In the genomic region with DNA sequence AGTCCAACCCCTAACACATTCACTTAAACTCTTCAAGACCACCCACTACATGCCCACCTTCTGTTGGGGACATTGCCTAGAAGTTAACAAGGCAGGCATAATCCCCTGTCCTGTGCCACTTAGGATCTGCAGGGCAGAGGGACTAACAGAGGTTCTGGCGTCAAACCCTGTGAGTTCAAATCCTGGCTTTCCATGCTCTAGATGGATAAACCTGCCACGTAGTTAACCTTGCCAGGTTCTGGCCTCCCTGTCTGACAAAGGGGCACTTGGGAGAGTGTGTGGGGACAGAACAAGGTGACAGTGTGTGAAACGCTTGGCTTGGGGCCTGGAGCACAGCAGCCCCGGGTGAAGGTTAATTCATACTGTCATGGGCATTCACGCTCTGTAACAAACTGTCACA, we compare ENCODE assay signal across 12 mouse cellular contexts. TPM values are rescaled to one million over a fixed set of nuclear protein-coding genes. Genes with fewer than 3 reads are reported as not detected.
"Had no signal": no experiment of that assay in that cellular context is flagged by ENCODE, and none has a peak within 500 bp of the region (broad histone marks: within the 10 kb centered on the region; RNA-seq: fewer than 3 reads in every experiment).

No protein-coding gene starts in this region.

- H3K4me3 ChIP-seq: layer of hippocampus, adult 2 months; limb, embryonic 13.5 days; midbrain, embryonic 12.5 days; neural tube, embryonic 15.5 days had no signal

- H3K9ac ChIP-seq: limb, embryonic 13.5 days; liver, embryonic 14.5 days; midbrain, embryonic 12.5 days; neural tube, embryonic 15.5 days had no signal

- H3K36me3 ChIP-seq: limb, embryonic 13.5 days; midbrain, embryonic 12.5 days; neural tube, embryonic 15.5 days had no signal

- H3K27me3 ChIP-seq: midbrain, embryonic 12.5 days had no signal

- DNase-seq: lung, adult 18-20 months; right cerebral cortex, adult 18-20 months; right cerebral cortex, postnatal 25 days; thymus, postnatal 36 days had no signal

- H3K27ac ChIP-seq: layer of hippocampus, adult 2 months; limb, embryonic 13.5 days; liver, embryonic 14.5 days; midbrain, embryonic 12.5 days; neural tube, embryonic 15.5 days had no signal

- ATAC-seq: midbrain, embryonic 16.5 days had no signal

- H3K4me2 ChIP-seq: midbrain, embryonic 12.5 days had no signal

- H3K9me3 ChIP-seq: limb, embryonic 13.5 days; midbrain, embryonic 12.5 days; neural tube, embryonic 15.5 days had no signal

RNA-seq across cellular contexts. Expression of gene Spock1, which starts 36.3 kb away (rescaled TPM):
- total RNA-seq: liver, adult 2 months; megakaryocyte-erythroid progenitor cell, adult 5-6 weeks had no signal
- polyA plus RNA-seq: liver, adult 2 months had no signal
